Mouse (Mus musculus) macrophage (primary cell): Measurements from ENCODE around the gene Hist2h3b. TPM values are rescaled to one million over a fixed set of nuclear protein-coding genes. Genes with fewer than 3 reads are reported as not detected.

Experiments
- polyA plus RNA-seq: library from polyadenylated mRNA; stranded (reverse); fragments of 250-400 nt; gene quantifications from 3 replicates; pipeline ENCODE4 v1.2.4, GENCODE M21; 2018; ENCODE audit warnings: inconsistent platforms

Gene Hist2h3b
- polyA plus RNA-seq, 1 experiment from 2014 or later: not detected

Other genes starting within 250 kb of the Hist2h3b start
- 18.6 to 31.7 TPM (median 25.9 TPM) in 3 replicates for gene Vps45, start 210.2 kb upstream of the Hist2h3b start, polyA plus RNA-seq
- 9.7 to 10.5 TPM (median 10.4 TPM) in 3 replicates for gene Otud7b, start 164.1 kb upstream of the Hist2h3b start, polyA plus RNA-seq
- gene Mtmr11, start 106.7 kb upstream of the Hist2h3b start, polyA plus RNA-seq: 1.2 to 2.4 TPM (median 1.8 TPM) in 3 replicates
- gene Sf3b4, start 96.3 kb upstream of the Hist2h3b start, polyA plus RNA-seq: 57.6 to 99.3 TPM (median 68.9 TPM) in 3 replicates
- 0.12 to 1.4 TPM (median 0.29 TPM) in 3 replicates for gene Sv2a, start 87.5 kb upstream of the Hist2h3b start, polyA plus RNA-seq
- gene Bola1, start 48.9 kb upstream of the Hist2h3b start, polyA plus RNA-seq: 5.3 to 18.4 TPM (median 17.6 TPM) in 3 replicates
- gene Hist2h2ab, start 48.8 kb upstream of the Hist2h3b start, polyA plus RNA-seq: not detected in 3 replicates
- gene Hist2h2ac, start 47.8 kb upstream of the Hist2h3b start, polyA plus RNA-seq: not detected in 3 replicates
- 5.7 to 13.3 TPM (median 6.8 TPM) in 3 replicates for gene Hist2h2be, start 47.5 kb upstream of the Hist2h3b start, polyA plus RNA-seq
- gene Hist2h3c2, start 29.5 kb upstream of the Hist2h3b start, polyA plus RNA-seq: 2.4 to 4.9 TPM (median 3.8 TPM) in 3 replicates
- gene Hist2h2aa2, start 28.4 kb upstream of the Hist2h3b start, polyA plus RNA-seq: 57.1 to 112 TPM (median 105 TPM) in 3 replicates
- gene Hist2h2aa1, start 23.2 kb upstream of the Hist2h3b start, polyA plus RNA-seq: 24.8 to 42.2 TPM (median 31.8 TPM) in 3 replicates
- 1.7 to 8.5 TPM (median 4.8 TPM) in 3 replicates for gene Hist2h3c1, start 22.0 kb upstream of the Hist2h3b start, polyA plus RNA-seq
- 0.30 to 0.62 TPM in 2 of 3 replicates, not detected in the other for gene Hist2h4, start 5.3 kb upstream of the Hist2h3b start, polyA plus RNA-seq
- not detected in 3 replicates for gene Hist2h2bb, start 1.1 kb downstream of the Hist2h3b start, polyA plus RNA-seq
- gene Fcgr1, start 25.3 kb downstream of the Hist2h3b start, polyA plus RNA-seq: 189 to 290 TPM (median 287 TPM) in 3 replicates
- not detected in 3 replicates for gene BC107364, start 183.7 kb downstream of the Hist2h3b start, polyA plus RNA-seq